ENCODE assay signal across 8 mouse cellular contexts in genomic region chr6:37806529-37807191, GRCm38 (mm10).
A peak's percentile ranks its signal among the peaks of the same experiment; 100 is the strongest.
DNase-seq lines count a peak whose midpoint lies in the region; ATAC-seq and TF ChIP-seq lines count a peak whose summit lies in the region.
"Not testable (repeated sequence)": the region's sequence is repeated elsewhere in the genome, so short reads cannot be mapped to it uniquely, and the experiment has no call there.

No protein-coding gene starts in this region.

- H3K36me3 ChIP-seq in embryonic facial prominence, embryonic 12.5 days; forebrain, embryonic 15.5 days; hindbrain, embryonic 11.5 days (ENCODE audit: control insufficient read depth, insufficient read depth, low read length); intestine, embryonic 15.5 days; limb, embryonic 14.5 days (ENCODE audit: control insufficient read depth, insufficient read depth, low read length); lung, embryonic 16.5 days (ENCODE audit: control insufficient read depth, insufficient read depth, low read length); midbrain, embryonic 15.5 days (replicated peaks): not testable (repeated sequence)

- DNase-seq in hindbrain, embryonic 11.5 days (ENCODE audit: low spot score); limb, embryonic 14.5 days (ENCODE audit: low spot score): not testable (repeated sequence)

- ATAC-seq in embryonic facial prominence, embryonic 12.5 days (ENCODE audit: insufficient number of reproducible peaks, insufficient read depth, low FRiP score, low TSS enrichment): 0 out of 2 replicates have a peak, but pooled peaks have one; percentile 64
- 0 out of 2 replicates have a peak, but pooled peaks have one; percentile 51 for ATAC-seq in forebrain, embryonic 15.5 days (replicated peaks)
- ATAC-seq in hindbrain, embryonic 11.5 days (ENCODE audit: low FRiP score): peak; percentile 54; the same call in 1 of the 2 replicates
- ATAC-seq in intestine, embryonic 15.5 days: 0 out of 2 replicates have a peak, but pooled peaks have one; percentile 47
- peak; percentile 62; the same call in 1 of the 2 replicates for ATAC-seq in limb, embryonic 14.5 days (ENCODE audit: low FRiP score, low read depth)
- peak; percentile 82 for ATAC-seq in lung, embryonic 16.5 days (ENCODE audit: low read depth)
- ATAC-seq in midbrain, embryonic 15.5 days (replicated peaks): peak; percentile 65
- 0 out of 2 replicates have a peak, but pooled peaks have one; percentile 26 for ATAC-seq in neutrophil, adult 5-6 weeks (ENCODE audit: extremely low read depth, insufficient number of reproducible peaks, low FRiP score, poor library complexity, severe bottlenecking)

- H3K9ac ChIP-seq in embryonic facial prominence, embryonic 12.5 days; forebrain, embryonic 15.5 days (replicated peaks); hindbrain, embryonic 11.5 days (ENCODE audit: low read depth, low read length); intestine, embryonic 15.5 days; limb, embryonic 14.5 days (ENCODE audit: low read depth, low read length, severe bottlenecking); lung, embryonic 16.5 days (ENCODE audit: low read length); midbrain, embryonic 15.5 days: not testable (repeated sequence)

- not testable (repeated sequence) for H3K27me3 ChIP-seq in embryonic facial prominence, embryonic 12.5 days; forebrain, embryonic 15.5 days; hindbrain, embryonic 11.5 days (ENCODE audit: control insufficient read depth, insufficient read depth, low read length); intestine, embryonic 15.5 days (replicated peaks); limb, embryonic 14.5 days (ENCODE audit: control insufficient read depth, insufficient read depth, low read length); lung, embryonic 16.5 days (ENCODE audit: control insufficient read depth, insufficient read depth, low read depth, low read length); midbrain, embryonic 15.5 days (replicated peaks)

- not testable (repeated sequence) for H3K27ac ChIP-seq in embryonic facial prominence, embryonic 12.5 days; forebrain, embryonic 15.5 days (replicated peaks); hindbrain, embryonic 11.5 days (ENCODE audit: low read depth, low read length); intestine, embryonic 15.5 days; limb, embryonic 14.5 days (replicated peaks; ENCODE audit: low read depth, low read length); lung, embryonic 16.5 days (ENCODE audit: low read length); midbrain, embryonic 15.5 days

- TF ChIP-seq POLR2A in limb, embryonic 14.5 days (IDR thresholded peaks at IDR 0.05; ENCODE audit: borderline replicate concordance, extremely low read depth, insufficient read depth, insufficient read length): not testable (repeated sequence)

- not testable (repeated sequence) for H3K4me2 ChIP-seq in embryonic facial prominence, embryonic 12.5 days (replicated peaks); forebrain, embryonic 15.5 days (replicated peaks); hindbrain, embryonic 11.5 days (replicated peaks; ENCODE audit: low read depth, low read length); intestine, embryonic 15.5 days (replicated peaks); limb, embryonic 14.5 days (replicated peaks; ENCODE audit: low read depth, low read length, severe bottlenecking); lung, embryonic 16.5 days (ENCODE audit: low read depth, low read length); midbrain, embryonic 15.5 days

- 56% methylated on average over 1 of the region's 10 CpGs for WGBS in embryonic facial prominence, embryonic 12.5 days
- WGBS in forebrain, embryonic 15.5 days: 81% methylated on average over 1 of the region's 10 CpGs
- 80% methylated on average over 1 of the region's 10 CpGs for WGBS in hindbrain, embryonic 11.5 days
- 70% methylated on average over 1 of the region's 10 CpGs for WGBS in intestine, embryonic 15.5 days
- WGBS in limb, embryonic 14.5 days: 39% methylated on average over 1 of the region's 10 CpGs
- 70% methylated on average over 1 of the region's 10 CpGs for WGBS in lung, embryonic 16.5 days
- WGBS in midbrain, embryonic 15.5 days: 72% methylated on average over 1 of the region's 10 CpGs

- H3K9me3 ChIP-seq in embryonic facial prominence, embryonic 12.5 days; forebrain, embryonic 15.5 days; hindbrain, embryonic 11.5 days (ENCODE audit: control insufficient read depth, low read length); intestine, embryonic 15.5 days; limb, embryonic 14.5 days (ENCODE audit: control insufficient read depth, low read length); lung, embryonic 16.5 days (ENCODE audit: control insufficient read depth, low read length); midbrain, embryonic 15.5 days: not testable (repeated sequence)

- not testable (repeated sequence) for H3K4me3 ChIP-seq in embryonic facial prominence, embryonic 12.5 days; forebrain, embryonic 15.5 days; hindbrain, embryonic 11.5 days (ENCODE audit: low read depth, low read length); intestine, embryonic 15.5 days (replicated peaks); limb, embryonic 14.5 days (replicated peaks; ENCODE audit: low read length); lung, embryonic 16.5 days (ENCODE audit: low read length); midbrain, embryonic 15.5 days

- not testable (repeated sequence) for H3K4me1 ChIP-seq in embryonic facial prominence, embryonic 12.5 days; forebrain, embryonic 15.5 days; hindbrain, embryonic 11.5 days (replicated peaks; ENCODE audit: control insufficient read depth, insufficient read depth, low read length); intestine, embryonic 15.5 days (replicated peaks); limb, embryonic 14.5 days (ENCODE audit: control insufficient read depth, insufficient read depth, low read length); lung, embryonic 16.5 days (replicated peaks; ENCODE audit: control insufficient read depth, insufficient read depth, low read length); midbrain, embryonic 15.5 days

Comparison
In these comparisons a context has a peak if more than half of its experiments do, and no peak if none do; other contexts are left out.
1. ATAC-seq: peak in every context shown above with its lines; median percentile 82 in lung, embryonic 16.5 days; 65 in midbrain, embryonic 15.5 days; 64 in embryonic facial prominence, embryonic 12.5 days; 62 in limb, embryonic 14.5 days; 54 in hindbrain, embryonic 11.5 days; 51 in forebrain, embryonic 15.5 days; 47 in intestine, embryonic 15.5 days; 26 in neutrophil, adult 5-6 weeks.